Mouse (Mus musculus): ENCODE measurements around the gene Cfap57.

Gene Cfap57

GRCm38 (mm10) chr4:118564062-118564925 lies 56.3 kb downstream of the Cfap57 start:
- no peak for DNase-seq (ENCODE audit: low spot score)

- no peak for DNase-seq (ENCODE audit: low spot score)
Observed at GRCm38 (mm10) chr4:118553039-118553649, 67.4 kb downstream of the Cfap57 start.

- peak; percentile 78 for DNase-seq (ENCODE audit: low spot score)
Observed at GRCm38 (mm10) chr4:118548130-118548480, 72.5 kb downstream of the Cfap57 start.

- peak; percentile 89 for DNase-seq (ENCODE audit: low spot score)
Observed at GRCm38 (mm10) chr4:118547424-118548129, 73.0 kb downstream of the Cfap57 start.

GRCm38 (mm10) chr4:118544441-118545127 lies 76.0 kb downstream of the Cfap57 start:
- no peak for DNase-seq (ENCODE audit: low spot score)

GRCm38 (mm10) chr4:118543592-118544260 lies 76.9 kb downstream of the Cfap57 start, which contains the start of gene Tmem125:
Gene Tmem125 (minus strand): TSS chr4:118544044.
- peak; percentile 69 for DNase-seq (ENCODE audit: low spot score)

- no peak for DNase-seq (ENCODE audit: low spot score)
Observed at GRCm38 (mm10) chr4:118543158-118543530, 77.4 kb downstream of the Cfap57 start.

- no peak for DNase-seq (ENCODE audit: low spot score)
Observed at GRCm38 (mm10) chr4:118542510-118543157, 77.9 kb downstream of the Cfap57 start.

- DNase-seq (ENCODE audit: low spot score): no peak
Observed at GRCm38 (mm10) chr4:118539904-118540303, 80.7 kb downstream of the Cfap57 start.

GRCm38 (mm10) chr4:118537801-118538200 lies 82.8 kb downstream of the Cfap57 start:
- DNase-seq (ENCODE audit: low spot score): no peak

- no peak for DNase-seq (ENCODE audit: low spot score)
Observed at GRCm38 (mm10) chr4:118535610-118536009, 85.0 kb downstream of the Cfap57 start.

GRCm38 (mm10) chr4:118533605-118534004 lies 87.0 kb downstream of the Cfap57 start:
- no peak for DNase-seq (ENCODE audit: low spot score)

GRCm38 (mm10) chr4:118533156-118533555 lies 87.4 kb downstream of the Cfap57 start:
- no peak for DNase-seq (ENCODE audit: low spot score)

- no peak for DNase-seq (ENCODE audit: low spot score)
Observed at GRCm38 (mm10) chr4:118532663-118533062, 87.9 kb downstream of the Cfap57 start.

GRCm38 (mm10) chr4:118527720-118528119 lies 92.9 kb downstream of the Cfap57 start:
- DNase-seq (ENCODE audit: low spot score): no peak

- no peak for DNase-seq (ENCODE audit: low spot score)
Observed at GRCm38 (mm10) chr4:118527335-118527681, 93.3 kb downstream of the Cfap57 start.

- DNase-seq (ENCODE audit: low spot score): no peak
Observed at GRCm38 (mm10) chr4:118526408-118527334, 93.9 kb downstream of the Cfap57 start, which contains the start of gene 2610528J11Rik. Gene 2610528J11Rik (plus strand): TSS chr4:118526999.

- no peak for DNase-seq (ENCODE audit: low spot score)
Observed at GRCm38 (mm10) chr4:118525779-118526178, 94.8 kb downstream of the Cfap57 start.

GRCm38 (mm10) chr4:118523976-118524375 lies 96.6 kb downstream of the Cfap57 start:
- DNase-seq (ENCODE audit: low spot score): no peak

- no peak for DNase-seq (ENCODE audit: low spot score)
Observed at GRCm38 (mm10) chr4:118522248-118522647, 98.3 kb downstream of the Cfap57 start.
